Mouse (Mus musculus): ENCODE data around the gene Lamb3. TPM values are rescaled to one million over a fixed set of nuclear protein-coding genes. Genes with fewer than 3 reads are reported as not detected.
A peak's percentile ranks its signal among the peaks of the same experiment; 100 is the strongest.

Gene Lamb3
- polyA plus RNA-seq, 1 experiment from 2014 or later = not detected

DNA sequence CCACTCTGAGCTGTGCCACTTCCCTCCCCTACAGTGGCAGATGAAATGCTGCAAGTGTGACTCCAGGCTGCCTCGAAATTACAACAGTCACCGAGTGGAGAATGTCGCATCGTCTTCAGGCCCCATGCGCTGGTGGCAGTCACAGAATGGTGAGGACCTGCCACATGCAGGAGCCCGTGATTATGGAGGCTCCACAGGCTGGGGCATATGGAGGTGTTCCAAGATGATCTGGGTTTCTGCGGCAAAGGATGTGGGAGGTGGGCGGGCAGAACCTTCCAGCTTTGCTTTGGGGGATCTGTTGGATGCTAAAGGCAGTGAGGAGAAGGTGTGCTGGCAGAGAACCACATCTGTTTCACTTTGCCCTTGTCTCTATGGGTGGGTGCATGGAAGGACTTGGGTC is 112.9 kb downstream of the Lamb3 start:
- H3K36me3 ChIP-seq (ENCODE audit: control insufficient read depth, insufficient read depth, low read length) = no peaks in the 10 kb centered on the region
- no peak overlapping the region for H3K27ac ChIP-seq (ENCODE audit: low read depth, low read length)
- DNase-seq (ENCODE audit: low spot score, missing footprints) (peak; percentile 19), ATAC-seq (ENCODE audit: low FRiP score) (no peak)
- no peak overlapping the region for H3K9ac ChIP-seq (ENCODE audit: low read length)
- 92% methylated on average over 8 of the region's 8 CpGs for WGBS
- no peak overlapping the region for H3K4me2 ChIP-seq
- no peaks in the 10 kb centered on the region for H3K9me3 ChIP-seq (ENCODE audit: control insufficient read depth, low read length)
- no peaks in the 10 kb centered on the region for H3K27me3 ChIP-seq (ENCODE audit: control insufficient read depth, insufficient read depth, low read length)
- no peaks in the 10 kb centered on the region for H3K4me1 ChIP-seq (ENCODE audit: control insufficient read depth, insufficient read depth, low read length)
- H3K4me3 ChIP-seq (ENCODE audit: low read depth, low read length) = no peak overlapping the region

DNA sequence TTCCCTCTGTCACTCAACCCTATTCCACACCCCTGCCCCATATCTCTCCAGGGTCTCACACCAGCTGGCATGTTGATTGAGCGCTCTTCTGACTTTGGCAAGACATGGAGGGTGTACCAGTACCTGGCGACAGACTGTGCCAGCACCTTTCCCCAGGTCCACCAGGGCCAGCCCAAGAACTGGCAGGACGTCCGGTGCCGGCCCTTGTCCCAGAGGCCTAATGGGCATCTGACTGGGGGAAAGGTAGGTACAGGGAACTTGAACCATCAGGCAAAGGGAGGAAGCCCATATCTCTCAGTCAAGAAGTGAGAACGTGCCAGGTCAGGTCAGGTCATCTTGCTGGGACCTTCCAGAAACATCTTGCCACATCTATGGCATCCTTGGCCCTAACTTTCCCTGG is 116.2 kb downstream of the Lamb3 start:
- Histone ChIP-seq H3K9ac (ENCODE audit: low read length) (no peak overlapping the region), H3K9me3 (ENCODE audit: control insufficient read depth, low read length) (no peaks in the 10 kb centered on the region), H3K27ac (ENCODE audit: low read depth, low read length) (no peak overlapping the region), H3K36me3 (ENCODE audit: control insufficient read depth, insufficient read depth, low read length) (no peaks in the 10 kb centered on the region), H3K4me2 (no peak overlapping the region), H3K4me3 (ENCODE audit: low read depth, low read length) (no peak overlapping the region), H3K4me1 (ENCODE audit: control insufficient read depth, insufficient read depth, low read length) (no peaks in the 10 kb centered on the region), H3K27me3 (ENCODE audit: control insufficient read depth, insufficient read depth, low read length) (no peaks in the 10 kb centered on the region)
- DNase-seq (ENCODE audit: low spot score, missing footprints) (peak; percentile 37), ATAC-seq (ENCODE audit: low FRiP score) (no peak)
- 88% methylated on average over 6 of the region's 6 CpGs for WGBS

DNA sequence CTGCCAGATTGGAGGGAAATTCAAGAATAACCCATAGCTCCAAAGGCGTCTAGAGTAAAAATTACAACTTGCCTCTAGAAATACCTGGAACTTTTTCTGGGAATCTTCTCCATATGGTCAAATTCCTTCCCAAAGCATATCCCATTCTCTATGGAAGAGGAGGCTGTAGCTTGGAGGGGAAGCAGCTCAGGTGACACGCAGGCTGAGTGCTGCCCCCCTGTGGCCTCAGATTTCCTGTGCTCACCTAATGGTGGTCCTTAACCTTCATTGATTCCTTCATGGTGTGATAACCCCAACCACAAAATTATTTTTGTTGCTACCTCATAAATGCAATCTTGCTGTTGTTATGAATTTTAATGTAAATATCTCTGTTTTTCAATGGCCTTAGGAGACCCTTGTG is 116.7 kb downstream of the Lamb3 start:
- DNase-seq (ENCODE audit: low spot score, missing footprints) (peak; percentile 71), ATAC-seq (ENCODE audit: low FRiP score) (no peak)
- Histone ChIP-seq H3K27me3 (ENCODE audit: control insufficient read depth, insufficient read depth, low read length) (no peaks in the 10 kb centered on the region), H3K36me3 (ENCODE audit: control insufficient read depth, insufficient read depth, low read length) (no peaks in the 10 kb centered on the region), H3K4me1 (ENCODE audit: control insufficient read depth, insufficient read depth, low read length) (no peaks in the 10 kb centered on the region), H3K4me3 (ENCODE audit: low read depth, low read length) (no peak overlapping the region), H3K9ac (ENCODE audit: low read length) (no peak overlapping the region), H3K4me2 (no peak overlapping the region), H3K27ac (ENCODE audit: low read depth, low read length) (no peak overlapping the region), H3K9me3 (ENCODE audit: control insufficient read depth, low read length) (no peaks in the 10 kb centered on the region)
- 36% methylated on average over 2 of the region's 2 CpGs for WGBS

DNA sequence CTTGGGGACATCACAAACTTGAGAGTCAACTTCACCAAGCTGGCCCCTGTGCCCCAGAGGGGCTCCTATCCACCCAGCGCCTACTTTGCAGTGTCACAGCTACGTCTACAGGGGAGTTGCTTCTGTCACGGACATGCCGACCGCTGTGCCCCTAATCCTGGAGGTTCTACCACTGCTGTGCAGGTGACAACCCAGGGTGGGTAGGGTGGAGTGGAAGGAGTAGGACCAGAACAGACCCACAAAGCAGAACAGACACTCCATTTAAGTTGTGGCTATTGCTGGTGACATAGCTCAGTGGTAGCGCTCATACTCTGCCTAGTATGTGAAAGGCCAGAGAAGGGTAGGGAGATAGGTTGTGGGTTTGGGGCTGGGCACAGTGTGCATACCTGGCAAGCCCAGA is 118.4 kb downstream of the Lamb3 start:
- Histone ChIP-seq H3K9me3 (ENCODE audit: control insufficient read depth, low read length) (no peaks in the 10 kb centered on the region), H3K27ac (ENCODE audit: low read depth, low read length) (no peak overlapping the region), H3K4me3 (ENCODE audit: low read depth, low read length) (no peak overlapping the region), H3K36me3 (ENCODE audit: control insufficient read depth, insufficient read depth, low read length) (no peaks in the 10 kb centered on the region), H3K4me1 (ENCODE audit: control insufficient read depth, insufficient read depth, low read length) (0 out of 2 replicates have a peak, but pooled peaks cover 4% of the 10 kb centered on the region), H3K27me3 (ENCODE audit: control insufficient read depth, insufficient read depth, low read length) (no peaks in the 10 kb centered on the region), H3K4me2 (no peak overlapping the region), H3K9ac (ENCODE audit: low read length) (no peak overlapping the region)
- ATAC-seq (ENCODE audit: low FRiP score) (no peak), DNase-seq (ENCODE audit: low spot score, missing footprints) (peak; percentile 26)
- WGBS = 90% methylated on average over 6 of the region's 6 CpGs

DNA sequence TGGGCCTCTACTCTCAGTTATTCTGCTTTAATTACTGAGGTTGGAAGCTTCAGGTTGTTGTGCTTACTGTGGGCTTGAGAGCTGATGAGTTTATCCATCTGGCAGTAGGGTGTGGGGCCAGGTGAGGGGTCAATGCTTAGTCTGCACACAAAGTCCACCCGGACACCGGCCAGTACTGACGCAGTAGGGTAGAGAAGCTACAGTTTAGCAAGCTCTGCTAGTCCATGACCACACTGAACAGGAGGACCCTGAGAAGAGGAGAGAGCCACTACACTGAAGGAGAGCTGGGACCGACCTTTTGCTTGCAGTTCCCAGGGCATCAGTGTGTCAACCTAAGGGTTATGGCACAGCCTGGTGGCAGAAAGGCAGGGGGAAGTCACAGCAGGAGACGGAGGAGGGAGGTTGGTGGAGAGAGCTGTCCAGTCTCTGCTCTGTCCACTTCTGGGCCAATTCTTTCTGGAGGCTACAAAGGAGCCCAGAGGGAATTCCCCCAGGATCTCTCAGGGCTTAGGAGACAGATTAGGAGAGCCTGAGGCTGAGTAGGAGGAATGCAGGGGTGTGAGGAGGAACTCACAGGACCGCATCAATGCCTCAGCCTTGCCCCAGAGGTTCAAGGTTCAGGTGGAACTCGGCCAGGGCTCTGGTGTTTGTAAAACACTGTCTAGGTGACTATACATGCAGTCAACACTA is 119.1 kb downstream of the Lamb3 start:
- H3K9me3 ChIP-seq (ENCODE audit: control insufficient read depth, low read length) = no peaks in the 10 kb centered on the region
- ATAC-seq (ENCODE audit: low FRiP score) = no peak

DNA sequence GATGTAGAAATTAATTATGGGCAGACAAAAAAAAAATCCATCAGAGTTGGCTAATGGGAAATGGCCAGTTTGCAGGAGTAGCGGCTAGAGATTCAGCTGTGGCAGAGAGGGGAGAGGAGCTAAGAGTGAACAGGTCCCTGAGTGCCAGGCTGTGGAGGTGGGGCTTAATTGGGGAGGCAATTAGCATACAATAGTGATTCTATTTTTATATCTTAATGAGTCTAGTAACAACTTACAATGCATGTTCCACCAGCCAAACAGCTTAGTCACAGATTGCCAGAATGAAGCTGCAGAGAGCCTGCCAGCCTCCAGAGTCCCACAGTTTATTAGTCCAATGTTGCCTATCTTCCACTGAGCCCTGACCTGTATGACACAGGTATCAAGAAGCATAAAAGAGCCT is 119.7 kb downstream of the Lamb3 start:
- no peaks in the 10 kb centered on the region for H3K27me3 ChIP-seq (ENCODE audit: control insufficient read depth, insufficient read depth, low read length)
- no peak for ATAC-seq (ENCODE audit: low FRiP score)
- no peaks in the 10 kb centered on the region for H3K9me3 ChIP-seq (ENCODE audit: control insufficient read depth, low read length)
- no peak overlapping the region for H3K9ac ChIP-seq (ENCODE audit: low read length)
- H3K36me3 ChIP-seq (ENCODE audit: control insufficient read depth, insufficient read depth, low read length) = no peaks in the 10 kb centered on the region
- H3K4me1 ChIP-seq (ENCODE audit: control insufficient read depth, insufficient read depth, low read length) = 0 out of 2 replicates have a peak, but pooled peaks cover 4% of the 10 kb centered on the region
- H3K4me2 ChIP-seq = no peak overlapping the region
- H3K27ac ChIP-seq (ENCODE audit: low read depth, low read length) = no peak overlapping the region
- 96% methylated on average over 1 of the region's 1 CpGs for WGBS
- H3K4me3 ChIP-seq (ENCODE audit: low read depth, low read length) = no peak overlapping the region
- DNase-seq (ENCODE audit: low spot score, missing footprints) = no peak

More for the DNA sequence above, 119.1 kb downstream of the Lamb3 start:
- H3K4me3 ChIP-seq (ENCODE audit: low read depth, low read length) = no peak overlapping the region
- DNase-seq (ENCODE audit: low spot score, missing footprints) = no peak
- no peaks in the 10 kb centered on the region for H3K27me3 ChIP-seq (ENCODE audit: control insufficient read depth, insufficient read depth, low read length)
- H3K36me3 ChIP-seq (ENCODE audit: control insufficient read depth, insufficient read depth, low read length) = no peaks in the 10 kb centered on the region
- no peak overlapping the region for H3K4me2 ChIP-seq
- H3K27ac ChIP-seq (ENCODE audit: low read depth, low read length) = no peak overlapping the region
- 79% methylated on average over 7 of the region's 7 CpGs for WGBS
- no peak overlapping the region for H3K9ac ChIP-seq (ENCODE audit: low read length)
- 0 out of 2 replicates have a peak, but pooled peaks cover 4% of the 10 kb centered on the region for H3K4me1 ChIP-seq (ENCODE audit: control insufficient read depth, insufficient read depth, low read length)

DNA sequence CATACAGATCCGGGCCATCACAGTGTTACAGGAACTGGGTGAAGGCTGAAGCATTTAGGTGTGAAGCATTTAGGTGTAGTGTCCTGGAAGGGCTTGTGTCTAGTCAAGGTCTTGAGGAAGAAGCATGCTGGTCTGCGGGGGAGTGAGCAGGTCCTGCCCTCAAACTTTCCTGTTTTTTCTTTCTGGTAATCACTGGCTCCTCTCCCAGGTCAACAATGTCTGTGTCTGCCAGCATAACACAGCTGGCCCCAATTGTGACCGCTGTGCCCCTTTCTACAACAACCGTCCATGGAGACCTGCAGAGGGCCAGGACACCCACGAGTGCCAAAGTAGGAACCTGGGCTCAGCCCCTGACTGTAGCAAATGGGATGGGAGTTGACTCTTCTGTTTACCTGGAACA is 120.2 kb downstream of the Lamb3 start:
- ATAC-seq (ENCODE audit: low FRiP score) (no peak), DNase-seq (ENCODE audit: low spot score, missing footprints) (peak; percentile 49)
- Histone ChIP-seq H3K4me3 (ENCODE audit: low read depth, low read length) (no peak overlapping the region), H3K9me3 (ENCODE audit: control insufficient read depth, low read length) (no peaks in the 10 kb centered on the region), H3K4me2 (no peak overlapping the region), H3K4me1 (ENCODE audit: control insufficient read depth, insufficient read depth, low read length) (0 out of 2 replicates have a peak, but pooled peaks cover 4% of the 10 kb centered on the region), H3K9ac (ENCODE audit: low read length) (no peak overlapping the region), H3K36me3 (ENCODE audit: control insufficient read depth, insufficient read depth, low read length) (no peaks in the 10 kb centered on the region), H3K27me3 (ENCODE audit: control insufficient read depth, insufficient read depth, low read length) (no peaks in the 10 kb centered on the region), H3K27ac (ENCODE audit: low read depth, low read length) (no peak overlapping the region)
- 84% methylated on average over 5 of the region's 5 CpGs for WGBS

DNA sequence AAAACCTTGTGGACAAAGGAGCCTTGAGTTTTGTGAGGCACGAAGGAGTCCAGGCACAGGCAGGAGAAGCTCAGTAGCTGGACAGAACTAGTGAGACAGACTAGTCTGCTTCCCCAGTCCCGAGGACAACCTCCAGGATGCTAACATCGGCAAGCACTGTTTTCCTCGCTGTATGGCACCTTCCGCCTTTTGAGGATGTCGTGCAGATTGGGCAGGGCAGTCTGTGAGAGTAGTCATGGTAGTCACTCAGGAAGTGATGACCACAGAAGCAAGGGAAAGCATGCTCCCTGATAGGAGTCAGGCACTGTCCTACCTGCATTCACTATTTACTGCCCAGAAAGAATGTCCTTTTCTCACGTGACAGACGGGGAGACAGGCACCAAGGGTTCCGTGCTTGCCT is 122.1 kb downstream of the Lamb3 start:
- Histone ChIP-seq H3K4me1 (ENCODE audit: control insufficient read depth, insufficient read depth, low read length) (0 out of 2 replicates have a peak, but pooled peaks cover 4% of the 10 kb centered on the region), H3K9ac (ENCODE audit: low read length) (no peak overlapping the region; the same call in 1 of the 2 replicates), H3K27me3 (ENCODE audit: control insufficient read depth, insufficient read depth, low read length) (no peaks in the 10 kb centered on the region), H3K36me3 (ENCODE audit: control insufficient read depth, insufficient read depth, low read length) (no peaks in the 10 kb centered on the region), H3K4me2 (no peak overlapping the region), H3K4me3 (ENCODE audit: low read depth, low read length) (no peak overlapping the region), H3K27ac (ENCODE audit: low read depth, low read length) (no peak overlapping the region), H3K9me3 (ENCODE audit: control insufficient read depth, low read length) (no peaks in the 10 kb centered on the region)
- ATAC-seq (ENCODE audit: low FRiP score) (0 out of 2 replicates have a peak, but pooled peaks have one; percentile 1), DNase-seq (ENCODE audit: low spot score, missing footprints) (no peak)
- WGBS = 70% methylated on average over 9 of the region's 9 CpGs

DNA sequence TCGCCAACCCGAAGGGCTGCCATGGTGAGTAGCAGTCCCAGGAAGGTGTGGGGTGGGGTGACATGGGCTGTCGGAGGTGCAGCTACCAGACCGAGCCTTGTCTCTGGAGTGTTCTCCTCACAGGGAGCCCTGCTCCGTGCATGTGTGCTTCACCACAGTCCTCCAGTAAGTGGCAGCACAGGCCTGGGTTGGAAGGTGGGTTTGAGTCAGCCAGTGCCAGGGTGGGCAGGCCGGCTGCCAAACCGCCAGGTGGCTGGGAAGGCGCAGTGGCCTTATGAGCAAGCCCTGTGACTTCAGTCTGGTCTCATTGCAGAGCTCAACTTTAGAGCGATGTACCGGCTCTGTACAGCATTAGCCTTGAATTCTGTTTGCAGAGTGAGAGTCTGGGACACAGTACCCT is 122.7 kb downstream of the Lamb3 start:
- 41% methylated on average over 10 of the region's 10 CpGs for WGBS
- H3K4me3 ChIP-seq (ENCODE audit: low read depth, low read length) = no peak overlapping the region

More for the DNA sequence above, 122.7 kb downstream of the Lamb3 start:
- Histone ChIP-seq H3K4me1 (ENCODE audit: control insufficient read depth, insufficient read depth, low read length) (0 out of 2 replicates have a peak, but pooled peaks cover 4% of the 10 kb centered on the region), H3K27me3 (ENCODE audit: control insufficient read depth, insufficient read depth, low read length) (no peaks in the 10 kb centered on the region), H3K9me3 (ENCODE audit: control insufficient read depth, low read length) (no peaks in the 10 kb centered on the region), H3K36me3 (ENCODE audit: control insufficient read depth, insufficient read depth, low read length) (no peaks in the 10 kb centered on the region), H3K4me2 (no peak overlapping the region), H3K27ac (ENCODE audit: low read depth, low read length) (no peak overlapping the region), H3K9ac (ENCODE audit: low read length) (no peak overlapping the region)
- ATAC-seq (ENCODE audit: low FRiP score) = peak; percentile 87
- DNase-seq (ENCODE audit: low spot score, missing footprints) = peak; percentile 89
